Mouse (Mus musculus): ENCODE measurements around the gene Sh3pxd2b. TPM values are rescaled to one million over a fixed set of nuclear protein-coding genes. Genes with fewer than 3 reads are reported as not detected.

Sh3pxd2b gene
- polyA plus RNA-seq, 1 experiment from 2014 or later = 13.3 TPM

DNA sequence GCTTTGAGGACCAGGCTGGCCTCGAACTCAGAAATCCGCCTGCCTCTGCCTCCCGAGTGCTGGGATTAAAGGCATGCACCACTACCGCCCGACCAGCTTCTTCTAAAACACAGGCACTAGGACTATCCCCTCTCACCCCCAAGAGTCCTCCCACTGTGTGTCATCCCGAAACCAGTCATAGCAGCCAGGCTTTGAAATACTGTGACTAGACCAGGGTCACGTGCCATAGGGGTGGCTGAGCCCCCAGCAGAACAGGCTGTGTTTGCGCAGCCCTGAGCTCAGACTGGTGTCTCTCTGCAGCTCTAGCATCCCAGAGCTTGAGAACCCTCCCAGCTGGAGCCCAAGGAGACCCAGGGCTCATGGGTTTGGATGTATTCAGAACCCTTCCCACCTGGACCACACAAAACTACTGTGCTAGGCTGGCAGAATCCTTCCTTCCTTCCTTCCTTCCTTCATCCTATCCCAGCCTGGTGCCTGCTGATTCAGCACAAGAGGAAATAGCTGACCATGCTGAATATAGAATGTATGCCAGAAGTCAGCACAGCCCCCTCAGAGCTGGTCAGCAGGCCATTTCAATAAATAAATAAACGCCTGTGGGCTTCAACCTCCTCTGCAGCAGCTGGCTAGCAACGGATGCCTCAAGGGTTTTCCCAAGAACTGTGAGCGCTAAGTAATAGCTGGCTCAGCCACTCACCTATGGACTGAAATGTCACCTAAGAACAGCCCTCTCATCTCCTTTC is 62.4 kb downstream of the Sh3pxd2b start:
- H3K4me1 ChIP-seq (ENCODE audit: control insufficient read depth in 2 of 2, insufficient read depth in 2 of 2, low read length in 2 of 2) = peaks cover 10 to 13% of the 10 kb centered on the region in 2 experiments; a peak in 2 of 4 replicates
- no peak overlapping the region for H3K9ac ChIP-seq (ENCODE audit: low read length)
- no peak overlapping the region for H3K4me2 ChIP-seq (ENCODE audit: low read length)
- WGBS = 84% methylated on average over 11 of the region's 11 CpGs
- no peaks in the 10 kb centered on the region for H3K27me3 ChIP-seq (ENCODE audit: control insufficient read depth, insufficient read depth, low read length)
- H3K27ac ChIP-seq (replicated peaks in 1 of 2; ENCODE audit: control insufficient read depth in 1 of 2, insufficient read depth in 1 of 2, low read depth in 2 of 2, low read length in 2 of 2) = no peak overlapping the region
- no peak for ATAC-seq (ENCODE audit: insufficient number of reproducible peaks, insufficient read depth, low FRiP score, low read depth)
- peaks cover 48% of the 10 kb centered on the region for H3K36me3 ChIP-seq (ENCODE audit: control insufficient read depth, insufficient read depth, low read length)
- H3K4me3 ChIP-seq (ENCODE audit: control insufficient read depth in 1 of 2, insufficient read depth in 1 of 2, low read depth in 1 of 2, low read length in 2 of 2) = no peak overlapping the region
- H3K9me3 ChIP-seq (ENCODE audit: control insufficient read depth, low read length) = no peaks in the 10 kb centered on the region

- no peak overlapping the region for H3K4me3 ChIP-seq (ENCODE audit: control insufficient read depth in 1 of 2, insufficient read depth in 1 of 2, low read depth in 1 of 2, low read length in 2 of 2)
- 71% methylated on average over 5 of the region's 5 CpGs for WGBS
Measured at GRCm38 (mm10) chr11:32420001-32420400, 72.4 kb downstream of the Sh3pxd2b start.

DNA sequence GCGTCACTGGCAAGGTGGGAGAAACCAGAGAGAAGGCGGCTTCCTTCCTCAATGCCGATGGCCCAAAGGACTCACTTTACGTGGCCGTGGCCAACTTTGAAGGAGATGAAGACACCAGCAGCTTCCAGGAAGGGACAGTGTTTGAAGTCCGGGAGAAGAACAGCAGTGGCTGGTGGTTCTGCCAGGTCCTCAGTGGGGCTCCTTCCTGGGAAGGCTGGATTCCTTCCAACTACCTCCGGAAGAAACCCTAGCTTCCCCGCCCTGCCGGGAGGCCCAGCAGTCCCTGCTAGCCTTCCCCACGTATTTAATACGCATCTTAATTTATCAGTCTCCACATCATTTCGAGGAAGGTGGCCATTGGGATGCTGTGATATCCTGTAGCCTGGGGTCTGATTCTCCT is 75.7 kb downstream of the Sh3pxd2b start:
- Histone ChIP-seq H3K9me3 (ENCODE audit: control insufficient read depth, low read length) (no peaks in the 10 kb centered on the region), H3K9ac (ENCODE audit: low read length) (no peak overlapping the region), H3K4me1 (ENCODE audit: control insufficient read depth in 2 of 2, insufficient read depth in 2 of 2, low read length in 2 of 2) (no peaks in the 10 kb centered on the region), H3K27ac (replicated peaks in 1 of 2; ENCODE audit: control insufficient read depth in 1 of 2, insufficient read depth in 1 of 2, low read depth in 2 of 2, low read length in 2 of 2) (no peak overlapping the region), H3K4me3 (ENCODE audit: control insufficient read depth in 1 of 2, insufficient read depth in 1 of 2, low read depth in 1 of 2, low read length in 2 of 2) (no peak overlapping the region), H3K27me3 (ENCODE audit: control insufficient read depth, insufficient read depth, low read length) (no peaks in the 10 kb centered on the region), H3K4me2 (ENCODE audit: low read length) (no peak overlapping the region), H3K36me3 (ENCODE audit: control insufficient read depth, insufficient read depth, low read length) (peaks cover 65% of the 10 kb centered on the region)
- ATAC-seq (ENCODE audit: insufficient number of reproducible peaks, insufficient read depth, low FRiP score, low read depth) = no peak
- WGBS = 75% methylated on average over 12 of the region's 12 CpGs

More at GRCm38 (mm10) chr11:32420001-32420400, 72.4 kb downstream of the Sh3pxd2b start:
- peaks cover 79% of the 10 kb centered on the region for H3K36me3 ChIP-seq (ENCODE audit: control insufficient read depth, insufficient read depth, low read length)
- H3K4me1 ChIP-seq (ENCODE audit: control insufficient read depth in 2 of 2, insufficient read depth in 2 of 2, low read length in 2 of 2) = no peaks in the 10 kb centered on the region
- no peak overlapping the region for H3K9ac ChIP-seq (ENCODE audit: low read length)
- no peaks in the 10 kb centered on the region for H3K9me3 ChIP-seq (ENCODE audit: control insufficient read depth, low read length)
- H3K4me2 ChIP-seq (ENCODE audit: low read length) = no peak overlapping the region
- H3K27me3 ChIP-seq (ENCODE audit: control insufficient read depth, insufficient read depth, low read length) = no peaks in the 10 kb centered on the region
- H3K27ac ChIP-seq (replicated peaks in 1 of 2; ENCODE audit: control insufficient read depth in 1 of 2, insufficient read depth in 1 of 2, low read depth in 2 of 2, low read length in 2 of 2) = no peak overlapping the region
- no peak for ATAC-seq (ENCODE audit: insufficient number of reproducible peaks, insufficient read depth, low FRiP score, low read depth)

DNA sequence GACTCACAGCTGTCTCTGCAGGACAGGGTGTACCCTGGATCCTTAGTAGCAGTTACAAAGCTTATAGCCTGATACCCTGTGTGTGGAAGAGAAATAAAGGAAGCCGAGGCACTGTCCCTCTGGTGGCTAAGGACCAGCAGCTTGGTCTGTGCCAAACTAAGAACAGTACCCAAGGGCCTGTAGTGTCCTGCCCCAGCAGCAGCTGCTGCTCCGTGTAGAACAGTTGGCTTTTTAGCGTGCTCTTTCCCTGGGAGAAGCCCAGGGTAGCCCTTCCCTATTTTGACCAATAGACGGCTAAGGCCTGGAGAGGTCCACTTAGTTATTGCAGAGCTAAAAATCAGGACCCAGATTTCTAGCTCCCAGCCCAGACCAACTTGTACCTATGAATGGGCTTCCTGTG is 77.0 kb downstream of the Sh3pxd2b start:
- Histone ChIP-seq H3K4me2 (ENCODE audit: low read length) (no peak overlapping the region), H3K27me3 (ENCODE audit: control insufficient read depth, insufficient read depth, low read length) (no peaks in the 10 kb centered on the region), H3K27ac (replicated peaks in 1 of 2; ENCODE audit: control insufficient read depth in 1 of 2, insufficient read depth in 1 of 2, low read depth in 2 of 2, low read length in 2 of 2) (no peak overlapping the region), H3K36me3 (ENCODE audit: control insufficient read depth, insufficient read depth, low read length) (peaks cover 58% of the 10 kb centered on the region), H3K4me1 (ENCODE audit: control insufficient read depth in 2 of 2, insufficient read depth in 2 of 2, low read length in 2 of 2) (no peaks in the 10 kb centered on the region), H3K4me3 (ENCODE audit: control insufficient read depth in 1 of 2, insufficient read depth in 1 of 2, low read depth in 1 of 2, low read length in 2 of 2) (no peak overlapping the region), H3K9ac (ENCODE audit: low read length) (no peak overlapping the region), H3K9me3 (ENCODE audit: control insufficient read depth, low read length) (no peaks in the 10 kb centered on the region)
- ATAC-seq (ENCODE audit: insufficient number of reproducible peaks, insufficient read depth, low FRiP score, low read depth) = no peak
- 74% methylated on average over 4 of the region's 4 CpGs for WGBS

DNA sequence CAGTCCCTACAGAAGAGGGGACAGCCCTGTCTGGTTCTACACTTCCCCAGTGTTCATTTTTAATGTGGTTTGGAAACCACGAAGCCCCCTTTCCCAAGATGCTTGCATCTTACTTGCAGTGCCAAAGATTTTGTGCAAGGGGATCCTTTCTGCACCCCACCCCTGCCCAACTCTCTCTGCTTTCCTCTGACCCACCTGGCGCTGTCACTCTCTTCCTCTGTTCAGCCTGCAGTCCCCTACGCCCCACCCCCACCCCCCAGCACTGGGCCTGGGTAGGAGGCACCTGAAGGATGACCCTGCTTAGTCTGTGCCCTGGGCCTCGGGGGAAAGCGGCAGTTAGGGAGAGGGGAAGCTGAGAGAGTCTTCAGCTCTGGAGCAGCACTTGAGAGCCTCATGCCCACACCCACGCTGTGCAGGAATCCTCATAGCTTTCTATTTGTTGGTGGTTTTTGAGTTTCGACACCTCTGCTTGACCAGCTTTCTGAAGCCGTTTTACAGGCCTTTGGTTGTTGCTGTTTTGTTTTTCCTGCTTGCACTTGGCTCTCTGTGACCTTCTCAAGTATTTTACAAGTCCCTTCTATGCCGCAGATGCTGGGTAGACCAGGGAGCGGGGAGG is 77.5 kb downstream of the Sh3pxd2b start:
- H3K36me3 ChIP-seq (ENCODE audit: control insufficient read depth, insufficient read depth, low read length) = peaks cover 52% of the 10 kb centered on the region

DNA sequence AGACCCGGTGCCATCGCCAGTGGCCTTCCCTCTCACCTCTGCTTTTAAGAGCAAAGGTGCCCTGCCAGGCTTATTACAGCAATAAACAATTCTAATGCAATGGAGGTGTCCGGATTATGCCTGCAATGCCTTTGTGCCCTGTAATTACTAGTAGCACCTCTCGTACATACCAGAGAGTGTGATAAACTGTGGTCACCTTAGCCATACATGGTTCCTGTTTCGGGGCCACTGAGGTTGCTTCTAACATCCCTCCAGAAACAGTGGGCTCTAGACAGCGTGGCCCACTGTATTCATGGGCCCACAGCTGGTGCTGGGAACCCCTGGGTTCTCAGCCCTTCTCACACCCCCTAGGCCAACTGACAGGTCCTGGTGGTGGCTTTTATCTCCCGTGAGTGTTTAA is 79.9 kb downstream of the Sh3pxd2b start:
- no peak overlapping the region for H3K4me2 ChIP-seq (ENCODE audit: low read length)
- 80% methylated on average over 7 of the region's 7 CpGs for WGBS
- H3K4me1 ChIP-seq (ENCODE audit: control insufficient read depth in 2 of 2, insufficient read depth in 2 of 2, low read length in 2 of 2) = no peaks in the 10 kb centered on the region
- no peak overlapping the region for H3K27ac ChIP-seq (replicated peaks in 1 of 2; ENCODE audit: control insufficient read depth in 1 of 2, insufficient read depth in 1 of 2, low read depth in 2 of 2, low read length in 2 of 2)
- H3K9me3 ChIP-seq (ENCODE audit: control insufficient read depth, low read length) = no peaks in the 10 kb centered on the region
- H3K9ac ChIP-seq (ENCODE audit: low read length) = no peak overlapping the region
- no peak for ATAC-seq (ENCODE audit: insufficient number of reproducible peaks, insufficient read depth, low FRiP score, low read depth)
- H3K36me3 ChIP-seq (ENCODE audit: control insufficient read depth, insufficient read depth, low read length) = peaks cover 31% of the 10 kb centered on the region
- H3K4me3 ChIP-seq (ENCODE audit: control insufficient read depth in 1 of 2, insufficient read depth in 1 of 2, low read depth in 1 of 2, low read length in 2 of 2) = no peak overlapping the region
- no peaks in the 10 kb centered on the region for H3K27me3 ChIP-seq (ENCODE audit: control insufficient read depth, insufficient read depth, low read length)

More for the DNA sequence above, 77.5 kb downstream of the Sh3pxd2b start:
- no peaks in the 10 kb centered on the region for H3K4me1 ChIP-seq (ENCODE audit: control insufficient read depth in 2 of 2, insufficient read depth in 2 of 2, low read length in 2 of 2)
- no peak for ATAC-seq (ENCODE audit: insufficient number of reproducible peaks, insufficient read depth, low FRiP score, low read depth)
- H3K9ac ChIP-seq (ENCODE audit: low read length) = no peak overlapping the region
- H3K9me3 ChIP-seq (ENCODE audit: control insufficient read depth, low read length) = no peaks in the 10 kb centered on the region
- H3K27ac ChIP-seq (replicated peaks in 1 of 2; ENCODE audit: control insufficient read depth in 1 of 2, insufficient read depth in 1 of 2, low read depth in 2 of 2, low read length in 2 of 2) = no peak overlapping the region
- H3K4me3 ChIP-seq (ENCODE audit: control insufficient read depth in 1 of 2, insufficient read depth in 1 of 2, low read depth in 1 of 2, low read length in 2 of 2) = no peak overlapping the region
- 70% methylated on average over 10 of the region's 10 CpGs for WGBS
- no peaks in the 10 kb centered on the region for H3K27me3 ChIP-seq (ENCODE audit: control insufficient read depth, insufficient read depth, low read length)
- H3K4me2 ChIP-seq (ENCODE audit: low read length) = no peak overlapping the region

- no peak overlapping the region for H3K4me2 ChIP-seq (ENCODE audit: low read length)
- peaks cover 4 to 9% of the 10 kb centered on the region in 2 experiments; a peak in 3 of 4 replicates for H3K4me1 ChIP-seq (ENCODE audit: control insufficient read depth in 2 of 2, insufficient read depth in 2 of 2, low read length in 2 of 2)
- no peaks in the 10 kb centered on the region for H3K27me3 ChIP-seq (ENCODE audit: control insufficient read depth, insufficient read depth, low read length)
- peak; percentile 87 for ATAC-seq (ENCODE audit: insufficient number of reproducible peaks, insufficient read depth, low FRiP score, low read depth)
- H3K9me3 ChIP-seq (ENCODE audit: control insufficient read depth, low read length) = no peaks in the 10 kb centered on the region
- H3K4me3 ChIP-seq (ENCODE audit: control insufficient read depth in 1 of 2, insufficient read depth in 1 of 2, low read depth in 1 of 2, low read length in 2 of 2) = no peak overlapping the region
- 46% methylated on average over 6 of the region's 6 CpGs for WGBS
- peak overlapping the region; percentile 59 to 68 for H3K27ac ChIP-seq (replicated peaks in 1 of 2; ENCODE audit: control insufficient read depth in 1 of 2, insufficient read depth in 1 of 2, low read depth in 2 of 2, low read length in 2 of 2)
- no peaks in the 10 kb centered on the region for H3K36me3 ChIP-seq (ENCODE audit: control insufficient read depth, insufficient read depth, low read length)
- no peak overlapping the region for H3K9ac ChIP-seq (ENCODE audit: low read length)
Measured at GRCm38 (mm10) chr11:32435410-32436060, 87.9 kb downstream of the Sh3pxd2b start.

Data from heart, embryonic 14.5 days (tissue).